Mouse (Mus musculus) neural tube, embryonic 11.5 days (tissue): Measurements from ENCODE around the gene Rps13. TPM values are rescaled to one million over a fixed set of nuclear protein-coding genes. Genes with fewer than 3 reads are reported as not detected.

Experiments used
- ATAC-seq: fragments of 200-750 bp; cut with Nextera tagmentation; 2 replicates; pipeline ENCODE4 v1.8.0; 2017; ENCODE audit warnings: moderate number of reproducible peaks, mild to moderate bottlenecking, moderate TSS enrichment, moderate library complexity; ENCODE audit not compliant: insufficient read depth, low FRiP score, low TSS enrichment
- DNase-seq: peaks from one replicate; pipeline ENCODE4 v3.0.0-alpha.2; 2015; ENCODE audit warnings: low spot score
- H3K27ac ChIP-seq: fragments of 300-500 bp; sonication (generic); 2 replicates; pipeline ENCODE4 v1.5.1; 2014; ENCODE audit warnings: low read depth, mild to moderate bottlenecking, low read length
- H3K27me3 ChIP-seq: fragments of 300-500 bp; sonication (generic); 2 replicates; pipeline ENCODE4 v1.6.1; 2014; ENCODE audit warnings: mild to moderate bottlenecking, low read length, mixed read lengths; ENCODE audit not compliant: control insufficient read depth, insufficient read depth
- H3K36me3 ChIP-seq: fragments of 300-500 bp; sonication (generic); 2 replicates; pipeline ENCODE4 v1.6.1; 2014; ENCODE audit warnings: mild to moderate bottlenecking, low read length, moderate library complexity, mixed read lengths; ENCODE audit not compliant: control insufficient read depth, insufficient read depth
- H3K4me1 ChIP-seq: fragments of 300-500 bp; sonication (generic); 2 replicates; pipeline ENCODE4 v1.6.1; 2014; ENCODE audit warnings: low read length, mixed read lengths; ENCODE audit not compliant: control insufficient read depth, insufficient read depth
- H3K4me2 ChIP-seq: fragments of 300-500 bp; sonication (generic); 2 replicates; pipeline ENCODE4 v1.6.1; 2014; ENCODE audit warnings: low read depth, mild to moderate bottlenecking, moderate library complexity
- H3K4me3 ChIP-seq: fragments of 300-500 bp; sonication (generic); 2 replicates; pipeline ENCODE4 v1.5.1; 2014; ENCODE audit warnings: low read depth, low read length
- H3K9ac ChIP-seq: fragments of 300-500 bp; sonication (generic); 2 replicates; pipeline ENCODE4 v1.6.1; 2014; ENCODE audit warnings: mild to moderate bottlenecking, low read length
- H3K9me3 ChIP-seq: fragments of 300-500 bp; sonication (generic); 2 replicates; pipeline ENCODE4 v1.6.1; 2016; ENCODE audit warnings: low read length; ENCODE audit not compliant: control insufficient read depth
- WGBS: fragments of 180-500 bp; shearing (Covaris S2); extraction: QIAGEN DNeasy Blood & Tissue Kit; methylation state at CpG from one replicate; pipeline ENCODE4 v1.1.7; 2014; 5-methylcytosine and 5-hydroxymethylcytosine counted together
- polyA plus RNA-seq: library from polyadenylated mRNA; unstranded; fragments of >200 nt; fragmentation: Nextera tagmentation; extraction: Ambion mirVana; gene quantifications from 2 replicates; pipeline ENCODE4 v1.2.1, GENCODE M21; 2014

Gene Rps13
- polyA plus RNA-seq, 1 experiment from 2014 or later, result 696 TPM

GRCm38 (mm10) chr7:116301144-116301543 lies 32.9 kb downstream of the Rps13 start:
- DNase-seq (no peak), ATAC-seq (no peak)
- WGBS, result 84% methylated on average over 4 of the region's 4 CpGs
- Histone ChIP-seq H3K27ac (no peak overlapping the region), H3K4me1 (no peaks in the 10 kb centered on the region), H3K4me2 (no peak overlapping the region), H3K36me3 (no peaks in the 10 kb centered on the region), H3K9ac (no peak overlapping the region), H3K27me3 (no peaks in the 10 kb centered on the region), H3K9me3 (no peaks in the 10 kb centered on the region), H3K4me3 (no peak overlapping the region)

- H3K27ac ChIP-seq, result no peak overlapping the region
- no peaks in the 10 kb centered on the region for H3K36me3 ChIP-seq
- H3K27me3 ChIP-seq, result no peaks in the 10 kb centered on the region
- H3K4me2 ChIP-seq, result no peak overlapping the region
- no peak for DNase-seq
- H3K9ac ChIP-seq, result no peak overlapping the region
- 93% methylated on average over 2 of the region's 2 CpGs for WGBS
- no peak overlapping the region for H3K4me3 ChIP-seq
- no peaks in the 10 kb centered on the region for H3K9me3 ChIP-seq
- no peaks in the 10 kb centered on the region for H3K4me1 ChIP-seq
- no peak for ATAC-seq
Observed at GRCm38 (mm10) chr7:116298851-116299250, 35.1 kb downstream of the Rps13 start.

GRCm38 (mm10) chr7:116298389-116298788 lies 35.6 kb downstream of the Rps13 start:
- 76% methylated on average over 10 of the region's 10 CpGs for WGBS

GRCm38 (mm10) chr7:116294961-116295360 lies 39.0 kb downstream of the Rps13 start:
- Histone ChIP-seq H3K4me3 (no peak overlapping the region), H3K9ac (no peak overlapping the region), H3K27me3 (no peaks in the 10 kb centered on the region), H3K27ac (no peak overlapping the region), H3K9me3 (no peaks in the 10 kb centered on the region), H3K4me2 (no peak overlapping the region), H3K4me1 (no peaks in the 10 kb centered on the region), H3K36me3 (no peaks in the 10 kb centered on the region)
- 59% methylated on average over 3 of the region's 3 CpGs for WGBS
- no peak for DNase-seq
- ATAC-seq, result no peak

More at GRCm38 (mm10) chr7:116298389-116298788, 35.6 kb downstream of the Rps13 start:
- no peaks in the 10 kb centered on the region for H3K27me3 ChIP-seq
- H3K4me3 ChIP-seq, result no peak overlapping the region
- H3K4me1 ChIP-seq, result no peaks in the 10 kb centered on the region
- H3K4me2 ChIP-seq, result no peak overlapping the region
- no peaks in the 10 kb centered on the region for H3K9me3 ChIP-seq
- no peak overlapping the region for H3K27ac ChIP-seq
- DNase-seq (no peak), ATAC-seq (no peak)
- H3K9ac ChIP-seq, result no peak overlapping the region
- no peaks in the 10 kb centered on the region for H3K36me3 ChIP-seq

GRCm38 (mm10) chr7:116292377-116292776 lies 41.6 kb downstream of the Rps13 start:
- no peak overlapping the region for H3K4me2 ChIP-seq
- DNase-seq (no peak), ATAC-seq (no peak)
- H3K9me3 ChIP-seq, result no peaks in the 10 kb centered on the region
- no peak overlapping the region for H3K4me3 ChIP-seq
- H3K27ac ChIP-seq, result no peak overlapping the region
- H3K27me3 ChIP-seq, result no peaks in the 10 kb centered on the region
- WGBS, result 53% methylated on average over 5 of the region's 5 CpGs
- no peak overlapping the region for H3K9ac ChIP-seq
- no peaks in the 10 kb centered on the region for H3K36me3 ChIP-seq
- H3K4me1 ChIP-seq, result no peaks in the 10 kb centered on the region

- DNase-seq (no peak), ATAC-seq (no peak)
- Histone ChIP-seq H3K4me3 (no peak overlapping the region), H3K4me1 (no peaks in the 10 kb centered on the region), H3K9ac (no peak overlapping the region), H3K27ac (no peak overlapping the region), H3K36me3 (no peaks in the 10 kb centered on the region), H3K4me2 (no peak overlapping the region), H3K9me3 (no peaks in the 10 kb centered on the region), H3K27me3 (no peaks in the 10 kb centered on the region)
- 89% methylated on average over 1 of the region's 1 CpGs for WGBS
Observed at GRCm38 (mm10) chr7:116290559-116290958, 43.4 kb downstream of the Rps13 start.

GRCm38 (mm10) chr7:116288996-116289395 lies 45.0 kb downstream of the Rps13 start:
- H3K27ac ChIP-seq, result no peak overlapping the region
- ATAC-seq, result no peak
- 84% methylated on average over 3 of the region's 3 CpGs for WGBS

GRCm38 (mm10) chr7:116287959-116288358 lies 46.0 kb downstream of the Rps13 start:
- DNase-seq (no peak), ATAC-seq (no peak)
- Histone ChIP-seq H3K4me2 (no peak overlapping the region), H3K9me3 (no peaks in the 10 kb centered on the region), H3K4me3 (no peak overlapping the region), H3K9ac (no peak overlapping the region), H3K27me3 (no peaks in the 10 kb centered on the region), H3K4me1 (peaks cover 3% of the 10 kb centered on the region; the same call in 1 of the 2 replicates), H3K36me3 (no peaks in the 10 kb centered on the region), H3K27ac (no peak overlapping the region)
- WGBS, result 91% methylated on average over 5 of the region's 5 CpGs

More at GRCm38 (mm10) chr7:116288996-116289395, 45.0 kb downstream of the Rps13 start:
- no peaks in the 10 kb centered on the region for H3K4me1 ChIP-seq
- H3K36me3 ChIP-seq, result no peaks in the 10 kb centered on the region
- H3K9ac ChIP-seq, result no peak overlapping the region
- no peaks in the 10 kb centered on the region for H3K9me3 ChIP-seq
- H3K4me2 ChIP-seq, result no peak overlapping the region
- H3K4me3 ChIP-seq, result no peak overlapping the region
- DNase-seq, result no peak
- no peaks in the 10 kb centered on the region for H3K27me3 ChIP-seq

GRCm38 (mm10) chr7:116286611-116287355 lies 47.2 kb downstream of the Rps13 start:
- no peak for DNase-seq
- Histone ChIP-seq H3K36me3 (no peaks in the 10 kb centered on the region), H3K9ac (no peak overlapping the region), H3K27me3 (no peaks in the 10 kb centered on the region), H3K4me1 (peaks cover 9% of the 10 kb centered on the region), H3K27ac (no peak overlapping the region), H3K4me2 (no peak overlapping the region), H3K4me3 (no peak overlapping the region), H3K9me3 (no peaks in the 10 kb centered on the region)
- WGBS, result 46% methylated on average over 11 of the region's 11 CpGs
- no peak for ATAC-seq
